Mouse (Mus musculus) liver, embryonic 15.5 days (tissue): ENCODE data around the gene Ap5s1. TPM values are rescaled to one million over a fixed set of nuclear protein-coding genes. Genes with fewer than 3 reads are reported as not detected.

ENCODE experiments used
- ATAC-seq: fragments of 200-750 bp; cut with Nextera tagmentation; 2 replicates; pipeline ENCODE4 v1.8.0; 2017; ENCODE audit warnings: moderate number of reproducible peaks, mild to moderate bottlenecking, moderate library complexity; ENCODE audit not compliant: insufficient read depth
- H3K27ac ChIP-seq: fragments of 300-500 bp; sonication (generic); replicated peaks from 2 replicates; pipeline ENCODE4 v1.5.1; 2015; ENCODE audit warnings: mild to moderate bottlenecking, inconsistent platforms
- H3K27me3 ChIP-seq: fragments of 300-500 bp; sonication (generic); 2 replicates; pipeline ENCODE4 v1.6.1; 2015; ENCODE audit warnings: mild to moderate bottlenecking, inconsistent platforms
- H3K36me3 ChIP-seq: fragments of 300-500 bp; sonication (generic); replicated peaks from 2 replicates; pipeline ENCODE4 v1.6.1; 2015; ENCODE audit warnings: moderate library complexity, mild to moderate bottlenecking, inconsistent platforms
- H3K4me1 ChIP-seq: fragments of 300-500 bp; sonication (generic); replicated peaks from 2 replicates; pipeline ENCODE4 v1.6.1; 2015; ENCODE audit warnings: inconsistent platforms
- H3K4me2 ChIP-seq: fragments of 300-500 bp; sonication (generic); 2 replicates; pipeline ENCODE4 v1.6.1; 2015; ENCODE audit warnings: moderate library complexity, mild to moderate bottlenecking, inconsistent platforms
- H3K4me3 ChIP-seq: fragments of 300-500 bp; sonication (generic); replicated peaks from 2 replicates; pipeline ENCODE4 v1.5.1; 2015; ENCODE audit warnings: mild to moderate bottlenecking, inconsistent platforms
- H3K9ac ChIP-seq: fragments of 300-500 bp; sonication (generic); 2 replicates; pipeline ENCODE4 v1.6.1; 2015; ENCODE audit warnings: moderate library complexity, mild to moderate bottlenecking, inconsistent platforms
- H3K9me3 ChIP-seq: fragments of 300-500 bp; sonication (generic); replicated peaks from 2 replicates; pipeline ENCODE4 v1.6.1; 2016; ENCODE audit warnings: inconsistent platforms
- WGBS: fragments of 180-500 bp; shearing (Covaris S2); methylation state at CpG from one replicate; pipeline ENCODE4 v1.1.7; 2015; ENCODE audit warnings: mixed read lengths; ENCODE audit not compliant: insufficient replicate concordance; 5-methylcytosine and 5-hydroxymethylcytosine counted together
- polyA plus RNA-seq: library from polyadenylated mRNA; unstranded; fragments of >200 nt; fragmentation: Nextera tagmentation; extraction: Ambion mirVana; gene quantifications from 2 replicates; pipeline ENCODE4 v1.2.1, GENCODE M21; 2015

Gene Ap5s1
- polyA plus RNA-seq, 1 experiment from 2014 or later = 16.6 TPM

DNA sequence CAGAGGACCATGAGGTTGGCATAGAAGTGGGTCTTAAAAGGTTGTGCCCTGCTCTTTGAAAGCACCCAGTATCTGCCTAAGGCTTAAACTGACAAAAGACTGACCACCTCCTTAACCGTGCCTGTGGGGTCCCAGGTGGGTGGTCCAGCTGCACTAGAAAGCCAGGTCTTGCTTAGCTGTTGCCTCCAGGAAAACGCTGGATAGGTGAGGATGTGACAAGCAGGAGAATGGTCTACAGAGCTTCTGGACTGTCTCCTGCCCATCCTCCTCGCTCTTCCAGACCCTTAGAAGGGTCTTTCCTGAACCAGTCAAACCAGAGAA lies 19.3 kb upstream of the Ap5s1 start:
- Histone ChIP-seq H3K36me3 (peaks cover 49% of the 10 kb centered on the region), H3K27ac (peak overlapping the region; percentile 97), H3K4me2 (peak overlapping the region; percentile 96), H3K9ac (peak overlapping the region; percentile 95), H3K4me3 (peak overlapping the region; percentile 90), H3K9me3 (no peaks in the 10 kb centered on the region), H3K27me3 (no peaks in the 10 kb centered on the region), H3K4me1 (peaks cover 61% of the 10 kb centered on the region)
- WGBS = 36% methylated on average over 3 of the region's 3 CpGs
- ATAC-seq = no peak

DNA sequence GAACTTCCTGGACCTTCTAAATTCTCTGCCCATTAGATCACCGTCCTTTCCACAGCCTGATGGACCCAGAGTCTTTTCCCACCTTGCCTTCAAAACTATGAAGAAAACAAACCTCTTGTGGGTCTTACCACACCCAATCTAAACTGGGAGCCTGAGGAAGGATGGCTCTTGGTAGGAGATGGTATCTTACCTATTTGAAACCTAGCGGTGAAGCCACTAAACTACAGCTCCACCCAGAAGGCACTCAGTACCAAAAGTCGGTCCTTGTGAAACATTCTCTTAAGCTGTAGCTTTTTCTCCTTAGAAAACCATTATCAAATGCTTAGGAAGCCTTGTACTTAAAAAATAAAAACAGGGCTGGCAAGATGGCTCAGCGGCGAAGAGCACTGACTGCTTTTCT lies 18.6 kb upstream of the Ap5s1 start:
- Histone ChIP-seq H3K4me3 (peak overlapping the region; percentile 90), H3K9me3 (no peaks in the 10 kb centered on the region), H3K4me1 (peaks cover 68% of the 10 kb centered on the region), H3K4me2 (peak overlapping the region; percentile 96), H3K27ac (peak overlapping the region; percentile 97), H3K9ac (peak overlapping the region; percentile 95), H3K27me3 (no peaks in the 10 kb centered on the region), H3K36me3 (peaks cover 56% of the 10 kb centered on the region)
- ATAC-seq = no peak
- 61% methylated on average over 5 of the region's 5 CpGs for WGBS

DNA sequence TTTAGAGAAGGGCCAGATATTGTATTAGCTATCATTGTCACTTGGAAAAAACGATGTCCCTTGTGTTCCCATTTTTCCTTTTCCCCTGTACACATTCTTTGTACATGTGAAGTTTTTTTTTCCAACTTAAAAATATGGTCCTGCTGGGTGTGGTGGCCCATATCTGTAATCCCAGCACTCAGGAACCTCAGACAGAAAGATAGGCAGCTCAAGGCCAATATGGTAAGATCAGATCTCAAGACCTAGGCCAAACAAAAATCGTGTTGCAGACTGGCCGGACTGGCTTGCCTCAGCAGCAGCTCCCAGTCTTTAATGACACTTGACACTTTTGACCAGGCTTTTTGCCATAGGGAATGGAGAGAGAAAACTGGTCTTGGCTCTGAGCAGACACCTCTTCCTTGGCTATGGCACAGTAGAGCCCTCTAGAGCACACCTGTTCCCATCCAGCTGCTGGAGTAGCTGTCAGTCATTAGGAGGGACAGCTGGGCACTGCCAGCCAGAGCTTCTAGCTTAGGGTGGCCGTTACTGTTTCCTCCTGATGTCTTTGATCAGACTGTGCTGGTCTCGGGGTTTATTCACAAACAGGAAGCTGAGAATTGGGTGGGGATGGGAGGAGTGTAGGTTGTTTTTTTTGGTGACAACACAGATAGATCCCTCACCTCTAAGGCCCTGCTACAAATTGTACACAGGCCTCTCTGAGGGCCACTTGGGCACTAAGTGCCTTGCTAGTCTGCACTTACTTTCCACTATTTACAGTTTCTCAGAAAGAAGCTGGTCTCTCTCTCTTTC lies 17.2 kb upstream of the Ap5s1 start:
- H3K4me1 ChIP-seq = peaks cover 81% of the 10 kb centered on the region
- ATAC-seq = peak; percentile 56
- peaks cover 70% of the 10 kb centered on the region for H3K36me3 ChIP-seq
- H3K4me2 ChIP-seq = peak overlapping the region; percentile 96
- 19% methylated on average over 5 of the region's 5 CpGs for WGBS
- no peaks in the 10 kb centered on the region for H3K27me3 ChIP-seq
- peak overlapping the region; percentile 97 for H3K27ac ChIP-seq
- H3K9ac ChIP-seq = peak overlapping the region; percentile 95
- no peaks in the 10 kb centered on the region for H3K9me3 ChIP-seq
- H3K4me3 ChIP-seq = peak overlapping the region; percentile 90

DNA sequence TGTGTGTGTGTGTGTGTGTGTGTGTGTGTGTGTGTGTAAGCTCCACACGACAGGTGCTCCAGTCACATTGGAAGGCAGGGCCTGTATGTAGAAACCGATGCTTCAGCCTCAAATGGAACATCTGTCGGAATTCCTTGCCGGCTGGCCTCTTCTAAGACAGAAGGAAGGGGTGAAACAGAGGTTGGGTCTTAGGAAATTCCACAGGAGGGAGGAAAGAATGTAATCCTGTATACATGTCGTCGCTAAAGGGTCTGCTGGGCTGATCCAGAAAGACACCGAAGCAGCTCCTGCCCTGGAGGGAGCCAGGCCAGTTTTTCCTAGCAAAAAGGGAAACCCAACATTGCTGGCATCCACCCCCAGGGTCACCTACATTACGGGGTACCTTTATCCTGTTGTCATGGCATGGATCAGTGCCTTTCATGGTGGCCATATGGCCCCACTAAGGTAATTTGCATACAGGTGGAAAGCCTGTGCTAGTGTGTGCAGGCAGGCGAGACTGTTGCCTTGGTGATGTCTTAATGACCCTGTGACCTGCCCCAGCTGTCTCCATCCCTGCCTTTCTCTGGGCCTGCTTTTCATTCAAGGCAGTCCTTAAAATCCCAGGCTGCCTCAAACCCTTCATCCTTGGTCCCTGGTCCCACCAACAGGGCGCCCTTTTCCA lies 16.4 kb upstream of the Ap5s1 start:
- no peak for ATAC-seq
- H3K4me2 ChIP-seq = peak overlapping the region; percentile 96
- peaks cover 78% of the 10 kb centered on the region for H3K36me3 ChIP-seq
- H3K9ac ChIP-seq = peak overlapping the region; percentile 95
- 77% methylated on average over 10 of the region's 10 CpGs for WGBS
- no peaks in the 10 kb centered on the region for H3K27me3 ChIP-seq
- peaks cover 82% of the 10 kb centered on the region for H3K4me1 ChIP-seq
- H3K4me3 ChIP-seq = peak overlapping the region; percentile 90
- H3K9me3 ChIP-seq = no peaks in the 10 kb centered on the region
- H3K27ac ChIP-seq = peak overlapping the region; percentile 97

DNA sequence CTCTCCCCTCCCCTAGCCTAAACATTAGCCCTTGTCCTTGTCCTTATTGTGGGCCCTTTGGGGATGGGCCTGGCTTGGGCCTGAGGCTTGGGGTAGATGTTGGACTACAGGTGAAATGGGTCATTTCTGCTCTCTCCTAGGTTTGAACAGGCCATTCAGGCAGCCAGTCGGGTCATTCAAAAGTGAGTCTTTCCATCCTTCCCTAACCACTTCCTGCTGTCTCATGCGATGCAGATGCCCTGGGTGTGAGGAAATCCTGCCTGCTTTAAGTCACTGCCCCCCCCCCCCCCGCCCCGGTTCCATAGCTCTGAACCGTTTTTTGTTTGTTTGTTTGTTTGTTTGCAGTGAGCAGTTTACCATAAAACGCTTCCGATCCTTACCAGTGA lies 15.9 kb upstream of the Ap5s1 start:
- peak overlapping the region; percentile 90 for H3K4me3 ChIP-seq
- H3K27me3 ChIP-seq = no peaks in the 10 kb centered on the region
- ATAC-seq = no peak
- H3K4me2 ChIP-seq = peak overlapping the region; percentile 96
- H3K4me1 ChIP-seq = peaks cover 77% of the 10 kb centered on the region
- H3K9ac ChIP-seq = peak overlapping the region; percentile 95; the same call in 1 of the 2 replicates
- H3K9me3 ChIP-seq = no peaks in the 10 kb centered on the region
- H3K27ac ChIP-seq = peak overlapping the region; percentile 97
- WGBS = 71% methylated on average over 7 of the region's 7 CpGs
- H3K36me3 ChIP-seq = peaks cover 83% of the 10 kb centered on the region

DNA sequence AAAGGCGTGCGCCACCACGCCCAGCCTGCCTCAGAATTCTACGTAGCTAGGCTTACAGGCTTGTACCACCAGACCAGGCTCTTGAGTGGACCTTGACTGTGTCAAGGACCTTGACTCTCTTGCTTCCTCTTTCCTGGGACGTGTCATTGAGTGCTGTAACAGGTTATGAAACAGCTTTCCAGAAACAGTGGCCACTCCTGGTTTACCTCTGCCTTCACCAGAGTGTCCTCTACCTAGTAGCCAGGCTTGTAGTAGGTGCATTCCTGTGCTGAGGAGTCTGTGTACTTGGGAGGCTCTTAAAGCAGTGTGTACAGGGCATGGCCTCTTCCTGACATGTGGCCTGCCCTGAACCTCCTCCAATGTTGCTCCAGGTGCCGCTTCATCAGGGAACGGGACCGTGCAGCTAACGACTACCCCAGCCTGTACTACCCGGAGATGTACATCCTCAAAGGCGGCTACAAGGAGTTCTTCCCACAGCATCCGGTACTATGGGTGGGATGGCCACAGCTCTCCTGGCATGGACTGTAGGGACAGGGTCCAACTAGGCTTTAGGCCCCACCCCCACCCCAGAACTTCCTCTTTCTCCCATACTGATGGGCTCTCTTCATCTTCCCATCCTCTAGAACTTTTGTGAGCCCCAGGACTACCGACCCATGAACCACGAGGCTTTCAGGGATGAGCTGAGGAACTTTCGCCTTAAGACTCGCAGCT lies 10.1 kb upstream of the Ap5s1 start:
- no peaks in the 10 kb centered on the region for H3K9me3 ChIP-seq
- peaks cover 43% of the 10 kb centered on the region for H3K4me1 ChIP-seq
- 79% methylated on average over 16 of the region's 16 CpGs for WGBS
- ATAC-seq = no peak
- no peak overlapping the region for H3K9ac ChIP-seq
- no peaks in the 10 kb centered on the region for H3K27me3 ChIP-seq
- peaks cover 99% of the 10 kb centered on the region for H3K36me3 ChIP-seq
- H3K4me3 ChIP-seq = no peak overlapping the region
- no peak overlapping the region for H3K4me2 ChIP-seq
- H3K27ac ChIP-seq = peak overlapping the region; percentile 33; the same call in 1 of the 2 replicates

DNA sequence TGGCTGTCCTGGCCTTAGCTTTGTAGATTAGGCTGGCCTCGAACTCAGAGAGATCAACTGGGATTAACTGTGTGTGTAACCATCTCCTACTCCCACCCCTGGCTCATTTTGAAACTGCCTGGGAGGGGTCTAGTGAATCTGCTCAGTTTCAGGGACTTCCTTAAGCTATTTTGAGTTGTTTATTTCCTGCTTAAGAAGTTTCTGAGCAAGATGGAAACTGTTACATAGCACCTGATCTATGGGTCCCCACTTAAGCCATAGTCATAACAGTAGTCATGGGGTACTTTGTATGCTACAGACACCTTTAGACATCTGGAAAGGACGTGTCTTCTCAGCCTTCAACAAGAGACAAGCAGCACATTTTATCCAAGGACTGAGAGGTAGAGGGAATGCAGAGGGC lies 6.2 kb upstream of the Ap5s1 start:
- 79% methylated on average over 2 of the region's 2 CpGs for WGBS
- ATAC-seq = no peak
- H3K36me3 ChIP-seq = peaks cover 74% of the 10 kb centered on the region
- H3K4me3 ChIP-seq = no peak overlapping the region
- no peaks in the 10 kb centered on the region for H3K27me3 ChIP-seq
- no peaks in the 10 kb centered on the region for H3K9me3 ChIP-seq
- H3K27ac ChIP-seq = 0 out of 2 replicates have a peak overlapping the region, but pooled peaks have one; percentile 1
- no peak overlapping the region for H3K9ac ChIP-seq
- H3K4me1 ChIP-seq = peaks cover 52% of the 10 kb centered on the region
- no peak overlapping the region for H3K4me2 ChIP-seq

DNA sequence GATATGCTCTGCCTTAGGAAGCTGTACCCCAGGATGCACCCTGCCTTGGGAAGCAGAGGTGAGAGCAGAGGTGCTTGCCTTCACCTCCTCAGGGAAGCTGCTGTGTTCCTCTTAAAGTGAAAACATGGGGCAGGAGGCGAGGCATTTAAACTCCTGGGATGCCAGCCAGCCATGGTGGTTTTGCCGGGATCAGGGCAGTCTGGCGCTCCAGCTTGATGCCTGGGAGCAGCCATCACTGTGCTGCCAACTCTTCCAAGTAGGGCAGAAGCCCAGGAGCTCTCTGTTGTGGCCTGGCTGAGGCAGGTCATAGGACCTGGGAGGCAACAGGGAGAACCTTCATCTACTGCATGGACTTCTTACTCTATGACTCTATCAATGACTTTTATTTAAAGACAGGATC lies 5.6 kb upstream of the Ap5s1 start:
- H3K27ac ChIP-seq = no peak overlapping the region
- no peaks in the 10 kb centered on the region for H3K27me3 ChIP-seq
- no peak for ATAC-seq
- no peak overlapping the region for H3K4me2 ChIP-seq
- peaks cover 69% of the 10 kb centered on the region for H3K36me3 ChIP-seq
- H3K9ac ChIP-seq = no peak overlapping the region
- H3K4me3 ChIP-seq = no peak overlapping the region
- no peaks in the 10 kb centered on the region for H3K9me3 ChIP-seq
- H3K4me1 ChIP-seq = peaks cover 58% of the 10 kb centered on the region
- 91% methylated on average over 3 of the region's 3 CpGs for WGBS

DNA sequence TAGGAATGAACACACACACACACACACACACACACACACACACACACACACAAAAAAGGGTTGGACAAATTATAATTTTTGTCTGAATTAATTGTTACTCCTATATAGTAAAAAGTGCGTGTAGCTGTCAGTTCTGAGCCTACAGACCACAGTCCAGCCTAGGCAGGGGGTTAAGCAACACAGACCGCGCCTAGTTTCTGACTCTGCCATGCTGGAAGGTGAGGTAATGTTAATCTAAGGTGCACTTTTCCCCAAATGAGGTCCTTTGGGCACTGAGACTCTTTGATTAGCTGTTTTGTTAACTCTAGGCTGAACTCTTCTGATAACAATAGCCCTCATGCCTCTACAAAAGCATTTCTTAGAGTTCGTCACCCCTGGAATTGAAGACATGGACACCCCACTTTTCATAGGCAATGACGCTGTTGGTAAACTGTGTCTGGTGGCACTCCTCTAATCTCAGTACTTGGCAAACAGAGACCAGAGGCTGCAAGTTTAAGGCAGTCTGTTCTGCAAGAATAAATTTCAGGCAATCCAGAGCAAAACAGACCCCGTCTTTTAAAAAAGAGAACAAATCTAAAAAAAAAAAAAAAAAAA lies 3.0 kb upstream of the Ap5s1 start:
- Histone ChIP-seq H3K4me1 (peaks cover 73% of the 10 kb centered on the region), H3K27me3 (no peaks in the 10 kb centered on the region), H3K9me3 (no peaks in the 10 kb centered on the region), H3K27ac (peak overlapping the region; percentile 98), H3K9ac (0 out of 2 replicates have a peak overlapping the region, but pooled peaks have one; percentile 6), H3K36me3 (peaks cover 42% of the 10 kb centered on the region), H3K4me3 (no peak overlapping the region), H3K4me2 (peak overlapping the region; percentile 54; the same call in 1 of the 2 replicates)
- 67% methylated on average over 6 of the region's 6 CpGs for WGBS
- no peak for ATAC-seq

DNA sequence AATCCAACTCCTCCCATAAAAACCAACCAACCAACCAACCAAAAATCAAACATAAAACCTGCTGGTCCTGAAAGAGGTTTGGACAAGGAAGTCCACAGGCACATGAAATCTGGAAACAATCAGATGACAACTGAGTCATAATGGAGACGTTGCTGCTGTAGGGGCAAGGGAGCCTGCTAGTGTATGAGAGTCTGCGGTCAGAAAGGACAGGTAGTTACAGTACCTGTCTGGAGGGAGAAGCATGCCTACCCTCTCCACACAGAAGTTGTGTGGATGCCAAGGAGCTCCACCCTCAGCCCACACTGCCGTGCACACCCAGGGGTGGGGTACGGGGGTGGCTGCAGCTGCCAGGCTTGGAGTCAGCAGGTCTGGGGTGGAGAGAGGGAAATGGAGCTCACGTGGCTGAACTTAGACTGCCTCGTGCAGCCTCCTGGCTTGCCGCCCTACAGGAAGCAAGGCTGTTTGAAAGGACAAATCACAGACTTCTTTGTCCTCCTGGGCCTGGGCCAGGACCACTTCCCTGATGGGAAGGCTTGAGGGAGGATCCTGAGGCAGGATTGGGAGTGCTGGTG lies 2.4 kb upstream of the Ap5s1 start:
- WGBS = 28% methylated on average over 7 of the region's 7 CpGs
- Histone ChIP-seq H3K4me2 (peak overlapping the region; percentile 54), H3K27ac (peak overlapping the region; percentile 98), H3K9me3 (no peaks in the 10 kb centered on the region), H3K4me1 (peaks cover 79% of the 10 kb centered on the region), H3K4me3 (no peak overlapping the region), H3K9ac (peak overlapping the region; percentile 49), H3K27me3 (no peaks in the 10 kb centered on the region), H3K36me3 (peaks cover 36% of the 10 kb centered on the region)
- ATAC-seq = peak; percentile 41
